Mouse (Mus musculus): Measurements from ENCODE around the gene Ryr2. TPM values are rescaled to one million over a fixed set of nuclear protein-coding genes. Genes with fewer than 3 reads are reported as not detected.
"Not testable (repeated sequence)": the region's sequence is repeated elsewhere in the genome, so short reads cannot be mapped to it uniquely, and the experiment has no call there.

Ryr2 gene
- total RNA-seq, 1 experiment from 2014 or later: 19.6 TPM

DNA sequence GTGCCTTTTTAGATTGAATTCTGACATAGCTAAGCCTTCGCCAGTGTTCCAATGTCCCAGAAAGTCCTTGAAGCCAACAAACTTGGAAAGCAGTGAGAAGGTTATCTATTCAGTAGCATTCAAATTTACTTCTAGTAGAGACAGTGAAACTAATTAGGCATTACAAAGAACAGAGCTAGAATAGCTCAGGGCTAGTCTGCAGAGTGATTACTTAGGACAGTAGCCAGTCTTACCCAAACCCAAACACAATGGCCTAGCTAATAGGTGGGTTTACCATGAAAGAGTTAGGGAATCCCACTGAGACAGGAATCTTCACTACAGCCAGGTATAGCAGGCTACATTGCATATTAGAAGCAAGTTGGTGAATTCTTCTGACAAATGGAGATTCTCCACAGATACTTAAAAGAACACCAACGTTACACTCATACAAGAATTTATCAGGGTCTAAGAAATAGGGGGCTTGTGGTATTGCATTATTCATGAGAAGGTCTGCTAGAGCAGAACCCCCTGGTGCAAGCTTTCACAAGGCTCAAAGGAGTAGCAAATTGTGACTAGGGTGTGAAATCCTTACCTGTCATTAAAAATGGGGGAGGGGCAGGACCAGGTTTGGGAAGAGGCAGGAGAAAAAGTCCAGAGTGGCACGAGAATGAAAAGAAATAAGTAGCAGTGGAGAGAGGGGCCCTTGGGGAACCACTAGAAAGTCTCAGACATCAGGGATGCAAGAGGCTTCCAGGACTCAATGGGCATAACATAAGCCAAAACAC lies 172.3 kb downstream of the Ryr2 start:
- DNase-seq: not testable (repeated sequence)

DNA sequence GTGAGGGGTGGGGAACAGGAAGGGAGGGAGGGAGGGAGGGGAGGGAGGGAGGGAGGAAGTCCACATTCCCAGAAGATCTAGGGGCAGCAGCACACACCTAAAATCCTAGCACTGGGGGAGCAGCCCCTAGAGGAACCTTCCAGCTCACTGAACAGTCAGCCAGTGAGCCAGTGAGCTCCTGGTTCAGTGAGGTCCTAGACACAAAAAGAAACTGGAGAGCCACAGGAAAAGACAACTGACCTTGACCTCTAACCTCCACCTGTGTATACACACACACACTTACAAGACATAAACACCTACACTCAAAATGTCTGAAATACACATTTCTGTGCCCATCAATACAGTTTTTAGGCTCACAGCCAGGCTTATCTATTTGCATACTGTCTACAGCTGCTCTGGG lies 173.4 kb downstream of the Ryr2 start:
- no peak for DNase-seq

DNA sequence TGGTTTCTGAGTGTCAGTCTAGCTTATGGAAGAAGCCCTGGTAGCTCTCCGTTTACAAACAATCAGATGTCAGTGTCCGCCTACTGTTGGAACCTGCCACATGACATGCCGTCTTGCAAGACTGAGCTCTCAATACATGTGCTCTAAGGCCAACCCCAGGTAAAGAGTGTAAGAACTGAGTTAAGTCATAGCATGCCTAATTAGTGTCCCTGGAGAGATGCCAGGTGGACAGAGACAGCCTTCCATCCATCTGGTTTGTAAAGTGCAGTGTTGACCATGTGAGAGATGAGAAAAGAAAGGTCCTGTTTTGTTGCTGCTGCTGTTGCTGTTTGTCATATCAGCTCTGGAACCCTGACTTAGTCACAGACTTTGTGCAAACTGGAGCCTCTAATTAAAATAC lies 178.0 kb downstream of the Ryr2 start:
- no peak for DNase-seq

DNA sequence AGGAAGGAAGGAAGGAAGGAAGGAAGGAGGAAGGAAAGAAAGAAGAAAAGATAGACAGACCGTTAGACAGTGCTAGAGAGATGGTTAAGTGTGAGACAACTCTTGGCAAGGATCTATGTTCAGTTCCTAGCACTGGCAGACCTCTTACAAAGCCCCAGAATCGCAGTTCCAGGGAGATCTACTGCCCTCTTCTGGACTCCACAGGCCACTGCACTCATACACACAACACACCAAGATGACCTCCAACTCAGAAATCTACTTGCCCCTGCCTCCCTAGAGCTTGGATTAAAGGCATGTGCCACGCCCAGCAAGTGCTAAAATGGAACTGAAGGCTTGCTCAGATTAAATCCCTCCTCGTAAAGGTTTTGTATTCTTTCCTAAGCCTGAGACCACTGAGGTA lies 179.0 kb downstream of the Ryr2 start:
- no peak for DNase-seq

DNA sequence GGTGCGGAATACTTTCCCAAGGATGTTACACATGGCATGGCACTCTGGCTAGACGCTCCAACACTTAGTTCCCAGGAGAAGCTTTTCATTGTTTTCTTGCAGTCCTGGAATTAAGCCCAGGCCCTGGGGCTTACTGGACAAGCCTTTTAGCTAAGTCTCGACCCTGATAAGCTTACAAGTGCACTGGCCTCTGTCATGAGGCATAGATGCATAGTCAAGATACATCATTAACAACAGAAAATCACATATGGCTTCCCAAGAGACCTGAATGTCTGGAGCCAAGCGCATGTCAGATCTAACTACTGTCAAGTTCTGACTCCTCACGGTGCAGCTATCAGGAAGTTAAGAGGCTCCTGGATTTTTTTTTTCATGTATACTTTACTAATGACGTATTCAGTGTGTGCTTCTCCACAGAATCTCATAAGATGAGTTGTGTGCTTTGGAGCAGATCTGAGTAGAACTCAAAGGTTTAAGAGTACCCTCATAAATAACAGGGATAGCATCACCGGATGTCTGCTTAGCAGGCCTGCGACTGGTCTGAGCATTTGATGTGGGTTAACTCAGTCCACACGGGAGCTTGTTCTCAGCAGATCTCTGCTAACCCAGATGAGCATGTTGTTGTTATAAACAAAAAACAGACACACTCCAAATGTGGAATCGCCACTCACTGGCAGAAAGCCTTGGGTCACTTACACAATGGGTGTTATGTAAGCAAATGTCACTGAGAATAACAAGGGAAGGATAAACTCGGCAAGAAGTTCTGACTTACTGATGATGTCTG lies 179.8 kb downstream of the Ryr2 start:
- no peak for DNase-seq

DNA sequence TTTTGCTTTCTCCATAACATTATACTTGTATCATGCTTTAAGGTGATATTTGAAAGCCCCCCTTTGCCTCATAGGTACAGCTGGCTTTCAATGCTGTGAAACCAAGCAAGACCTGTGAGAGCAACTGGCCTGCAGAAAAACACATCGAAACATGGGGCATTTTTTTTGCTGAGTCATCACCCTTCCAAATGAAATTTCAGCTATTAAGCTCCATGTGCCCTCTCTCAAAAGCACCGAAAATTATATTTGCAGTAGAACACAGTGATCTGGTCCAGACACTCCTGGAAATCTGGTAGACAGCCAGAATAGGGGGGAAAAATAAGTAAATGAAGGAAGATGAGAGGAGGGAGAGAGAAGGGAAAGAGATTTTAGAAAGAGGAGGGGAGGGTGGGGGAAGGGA lies 180.5 kb downstream of the Ryr2 start:
- DNase-seq: no peak

DNA sequence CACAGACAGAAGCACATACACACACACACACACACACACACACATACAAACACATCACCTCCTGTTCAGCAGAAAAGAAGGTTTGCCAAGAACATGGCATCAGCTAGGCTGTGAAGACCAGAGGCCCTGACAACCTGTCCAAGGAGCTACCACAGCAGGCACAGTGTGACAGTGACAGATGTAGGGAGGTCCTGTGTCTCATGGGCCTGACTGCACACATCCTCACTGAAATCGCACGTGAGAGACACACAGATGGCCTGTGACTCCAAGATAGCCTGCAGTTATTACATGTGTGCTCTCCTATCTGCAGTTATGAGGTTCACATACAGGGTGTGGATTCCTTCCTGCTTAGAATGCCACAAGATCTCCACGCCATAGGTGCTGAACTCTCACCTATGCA lies 182.0 kb downstream of the Ryr2 start:
- DNase-seq: no peak

DNA sequence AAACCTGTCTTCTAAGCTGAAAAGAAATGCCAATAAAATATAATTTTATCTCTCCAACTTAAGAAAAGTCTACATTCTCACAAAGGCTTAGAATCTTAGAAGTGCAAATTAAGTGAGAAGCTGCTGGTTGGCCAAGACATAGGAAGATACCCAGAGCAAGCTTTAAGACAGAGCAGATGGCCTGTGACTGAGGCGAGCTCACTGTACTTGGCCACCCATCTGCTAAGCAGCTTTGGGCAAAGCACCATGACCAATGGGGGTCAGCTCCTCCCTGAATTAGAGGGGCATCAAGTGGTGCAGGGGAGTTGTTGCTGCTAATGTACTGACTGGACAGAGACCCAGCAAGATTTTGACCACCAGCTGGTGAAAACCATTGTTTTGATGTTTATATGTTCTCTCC lies 186.2 kb downstream of the Ryr2 start:
- DNase-seq: no peak

DNA sequence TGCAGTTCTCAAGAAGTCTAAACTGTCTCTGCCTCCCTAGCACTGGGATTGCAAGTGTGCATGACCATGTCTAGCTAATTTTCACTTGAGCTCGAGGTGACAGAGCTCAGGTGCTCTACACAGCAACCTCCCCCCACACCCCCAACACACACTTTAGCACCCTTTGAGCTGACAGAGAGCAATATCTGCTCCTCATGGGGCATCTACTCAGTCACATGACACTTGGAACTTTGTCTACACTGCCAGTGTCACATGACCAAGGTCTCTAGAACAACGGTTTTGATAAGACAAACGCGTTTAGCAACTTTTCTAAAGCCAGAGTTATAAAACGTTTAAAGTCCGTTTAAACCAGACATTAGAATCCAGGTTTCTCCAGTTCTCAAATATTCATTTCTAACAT lies 187.3 kb downstream of the Ryr2 start:
- no peak for DNase-seq

DNA sequence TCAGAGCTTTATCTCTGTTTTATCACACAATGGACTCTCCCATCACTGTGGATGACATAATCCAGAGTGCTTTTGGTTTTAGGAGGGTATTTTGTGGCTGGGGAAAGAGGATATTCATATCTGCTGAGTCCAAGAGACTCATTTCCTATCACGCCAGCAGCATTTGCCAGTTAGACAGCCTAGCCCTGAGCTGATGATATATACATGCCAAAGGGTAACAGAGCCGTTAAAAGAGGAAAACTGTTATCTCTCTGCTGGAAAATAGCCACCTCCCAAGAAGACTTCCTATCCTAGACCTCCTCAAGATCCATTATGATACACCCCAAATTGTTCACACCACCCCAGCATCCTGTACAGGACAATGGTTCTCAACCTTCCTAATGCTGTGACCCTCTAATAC lies 191.1 kb downstream of the Ryr2 start:
- no peak for DNase-seq

DNA sequence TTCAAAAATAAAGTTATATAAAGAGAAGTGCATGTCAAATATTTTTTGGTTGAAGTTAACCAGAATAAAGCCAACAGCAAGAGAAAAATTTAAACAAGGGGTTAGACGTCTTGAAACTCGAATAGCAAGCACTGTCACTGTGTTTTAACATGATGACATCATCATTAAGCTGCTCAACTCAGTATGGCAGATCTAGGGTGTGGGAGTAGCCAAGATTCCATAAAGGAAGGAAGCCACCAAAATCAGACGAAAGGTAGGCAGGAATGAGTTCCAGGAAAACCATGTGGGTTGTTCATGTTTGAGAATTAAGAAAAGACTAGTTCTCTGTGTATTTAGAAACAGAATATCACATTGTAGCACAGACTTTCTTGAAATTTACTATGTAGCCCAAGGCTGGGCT lies 192.1 kb downstream of the Ryr2 start:
- DNase-seq: no peak

DNA sequence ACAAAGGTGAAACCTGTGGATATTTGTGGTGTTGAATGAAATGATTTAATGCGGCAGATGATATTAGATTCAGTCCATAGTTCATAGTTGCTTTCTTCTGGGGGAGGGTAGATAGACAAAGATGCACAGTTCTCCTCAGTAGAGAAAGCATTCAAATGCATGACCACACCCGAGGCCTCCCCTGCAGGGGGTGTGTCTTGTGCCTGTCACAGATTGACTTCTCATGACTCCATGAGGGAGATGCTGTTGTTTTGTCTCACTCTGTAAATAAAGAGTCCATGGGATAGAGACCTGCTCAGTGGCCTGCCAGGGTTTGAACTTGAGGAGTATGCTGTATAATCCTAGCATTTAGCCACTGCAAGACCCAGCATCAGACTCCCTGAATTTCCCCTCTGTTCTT lies 194.5 kb downstream of the Ryr2 start:
- no peak for DNase-seq

DNA sequence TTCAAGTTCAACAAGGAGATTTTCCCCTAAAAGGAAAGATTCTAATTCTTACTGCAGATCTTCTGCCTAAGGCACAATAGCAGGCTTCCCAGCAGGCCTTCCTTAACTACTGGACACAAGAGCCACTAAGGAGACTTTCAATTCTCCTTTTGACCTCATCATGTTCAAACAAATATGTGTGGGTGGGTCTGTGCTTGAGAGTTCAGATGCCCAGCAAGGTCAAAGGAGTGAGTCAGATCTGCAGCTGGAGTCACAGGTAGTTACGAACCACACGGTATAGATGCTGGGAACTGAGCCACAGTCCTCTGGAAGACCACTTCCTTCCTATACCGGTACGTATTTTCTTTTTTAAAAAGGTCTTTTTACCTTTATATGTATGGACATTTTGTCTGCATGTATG lies 198.6 kb downstream of the Ryr2 start:
- DNase-seq: no peak

DNA sequence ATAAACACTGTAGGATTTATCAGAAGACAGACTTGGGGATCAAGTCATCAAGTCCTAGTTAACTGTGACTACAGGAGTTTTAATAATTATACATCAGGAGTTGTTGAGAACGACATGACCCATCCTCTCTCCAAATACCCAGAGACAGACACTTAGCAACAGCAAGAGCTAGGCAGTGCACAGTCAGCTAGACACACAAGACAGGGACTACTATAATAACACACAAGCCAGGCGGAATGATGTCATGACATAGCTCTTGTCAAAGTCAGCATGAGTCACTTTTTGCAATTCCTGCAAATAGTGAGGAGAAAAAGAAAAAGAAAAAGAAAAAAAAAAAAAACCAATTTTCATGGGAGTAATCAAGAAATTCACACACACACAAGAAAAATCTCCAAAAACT lies 201.6 kb downstream of the Ryr2 start:
- no peak for DNase-seq

DNA sequence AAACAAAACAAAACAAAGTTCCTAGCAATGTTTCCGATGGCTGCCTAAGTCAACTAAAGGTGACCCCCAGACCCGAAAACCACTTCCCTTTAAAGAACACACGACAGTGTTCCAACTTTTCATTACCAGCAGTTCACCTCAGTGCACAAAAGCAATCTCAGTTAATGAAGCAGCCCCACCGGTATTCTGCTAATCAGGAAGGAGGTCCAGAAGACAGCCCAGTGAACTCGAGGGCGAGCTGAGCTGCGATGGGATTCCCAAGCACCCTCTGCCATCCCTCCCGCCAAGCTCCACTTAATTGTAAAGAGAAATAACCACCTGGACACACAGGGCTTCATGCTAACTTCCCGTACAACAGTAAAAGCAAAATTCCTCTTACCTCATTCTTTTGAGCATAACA lies 203.5 kb downstream of the Ryr2 start:
- no peak for DNase-seq

DNA sequence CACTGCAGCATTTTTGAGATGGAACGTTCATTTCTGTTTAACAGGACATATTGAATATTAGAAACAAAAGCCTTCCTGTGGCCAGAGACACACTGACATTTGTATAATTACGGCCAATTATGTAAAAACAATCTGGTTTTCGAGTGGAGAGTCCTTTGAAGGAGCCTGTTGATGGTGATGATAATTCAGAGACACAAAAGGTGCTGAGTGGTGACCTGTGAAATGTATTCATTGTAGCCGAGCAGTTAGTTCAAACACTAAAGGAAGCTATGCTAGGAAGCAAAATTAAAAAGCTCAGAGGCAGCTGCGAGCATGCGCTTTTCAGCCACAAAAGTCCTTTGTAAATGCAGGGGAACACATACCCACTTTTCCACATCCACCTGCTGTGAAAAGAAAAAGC lies 203.9 kb downstream of the Ryr2 start:
- DNase-seq: no peak

DNA sequence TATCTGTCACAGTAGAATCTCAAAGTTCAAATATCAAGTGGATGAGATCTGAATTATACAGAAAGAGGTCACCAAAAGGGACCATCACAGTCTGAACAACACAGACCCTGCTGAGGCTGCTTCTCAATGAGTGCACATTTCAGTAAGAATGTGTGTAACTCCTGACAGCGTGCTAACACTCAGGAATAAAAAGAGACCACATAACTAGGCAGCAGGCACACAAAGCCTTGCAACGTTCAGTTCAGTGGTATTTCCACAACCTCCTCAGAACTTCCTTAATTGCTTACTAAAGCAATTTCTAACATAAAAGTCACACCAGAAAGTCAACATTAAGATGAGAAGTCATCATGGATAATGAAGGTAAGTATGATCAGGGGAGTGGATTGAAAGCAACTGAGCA lies 206.1 kb downstream of the Ryr2 start:
- no peak for DNase-seq

DNA sequence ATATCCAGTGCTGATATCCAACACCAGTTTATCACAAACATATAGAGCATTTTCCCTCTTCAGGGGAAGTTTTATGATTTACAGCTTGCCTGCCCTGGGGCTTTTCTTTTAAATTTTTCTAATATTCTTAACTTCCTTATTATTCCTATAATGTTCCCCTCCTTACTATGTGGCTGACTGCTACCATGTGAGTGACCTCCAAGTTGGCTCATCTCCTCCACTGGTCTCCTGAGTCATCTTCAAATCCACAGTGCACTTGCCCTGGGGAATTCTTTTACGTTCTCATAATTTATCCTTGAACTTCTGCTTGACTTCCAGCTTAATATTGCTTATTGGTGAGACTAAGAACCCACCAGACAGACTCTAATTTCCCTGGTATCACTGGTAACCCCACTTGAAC lies 211.1 kb downstream of the Ryr2 start:
- no peak for DNase-seq

DNA sequence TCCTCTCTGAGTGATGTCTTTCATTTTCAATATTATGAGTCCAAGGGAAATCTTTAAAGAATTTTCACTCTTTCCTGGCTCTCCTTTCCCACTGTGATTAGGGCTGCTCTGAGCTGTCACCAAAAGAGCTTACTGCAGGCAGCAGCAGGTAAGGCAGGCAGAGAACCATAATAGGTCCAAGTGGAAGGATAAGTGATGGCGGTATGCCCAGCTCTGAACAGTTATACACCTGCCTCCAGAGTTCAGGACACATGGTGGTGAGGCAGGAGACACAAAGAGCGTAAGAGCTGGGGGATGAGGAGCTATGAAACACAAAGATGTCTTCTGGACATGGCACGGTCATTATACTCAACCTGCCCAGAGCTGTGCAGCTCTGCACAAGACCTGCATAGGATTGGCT lies 215.0 kb downstream of the Ryr2 start:
- no peak for DNase-seq

DNA sequence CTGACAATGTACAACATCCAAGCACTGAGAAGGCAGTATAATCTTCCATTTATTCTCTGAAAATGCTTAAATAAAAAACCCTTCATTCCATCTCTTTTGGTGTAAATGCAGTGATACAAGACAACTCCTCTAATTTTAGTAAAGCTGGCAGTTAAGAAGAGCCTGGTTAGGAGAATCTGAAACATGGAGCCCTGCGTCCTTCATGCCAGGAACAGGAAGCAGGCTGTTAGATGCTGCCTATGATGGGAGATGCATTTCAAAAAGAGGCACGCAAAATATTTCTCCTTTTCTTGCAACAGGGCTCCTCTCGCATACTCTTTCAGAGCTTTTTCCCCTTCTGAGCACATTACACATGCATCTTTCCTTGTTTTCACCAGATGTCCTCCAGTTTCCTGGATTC lies 215.6 kb downstream of the Ryr2 start:
- DNase-seq: no peak

DNA sequence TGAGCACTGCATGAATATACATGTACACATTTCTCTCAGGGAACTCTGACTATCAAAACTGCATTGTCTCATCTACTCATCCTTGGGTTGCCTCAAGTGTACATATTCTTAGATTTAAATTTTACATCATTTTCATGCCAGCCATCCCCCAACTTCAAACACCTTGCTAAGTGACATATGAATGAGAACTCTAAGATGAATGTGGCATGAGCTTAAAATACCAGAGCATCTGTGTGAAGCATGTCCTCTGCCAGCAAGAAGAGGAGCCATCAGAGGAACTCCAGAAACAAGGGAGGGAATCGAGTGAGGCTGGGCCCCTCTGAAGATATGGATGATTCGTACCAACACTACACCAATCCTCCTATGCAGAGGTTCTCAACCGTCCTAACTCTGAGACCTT lies 222.6 kb downstream of the Ryr2 start:
- DNase-seq: no peak

DNA sequence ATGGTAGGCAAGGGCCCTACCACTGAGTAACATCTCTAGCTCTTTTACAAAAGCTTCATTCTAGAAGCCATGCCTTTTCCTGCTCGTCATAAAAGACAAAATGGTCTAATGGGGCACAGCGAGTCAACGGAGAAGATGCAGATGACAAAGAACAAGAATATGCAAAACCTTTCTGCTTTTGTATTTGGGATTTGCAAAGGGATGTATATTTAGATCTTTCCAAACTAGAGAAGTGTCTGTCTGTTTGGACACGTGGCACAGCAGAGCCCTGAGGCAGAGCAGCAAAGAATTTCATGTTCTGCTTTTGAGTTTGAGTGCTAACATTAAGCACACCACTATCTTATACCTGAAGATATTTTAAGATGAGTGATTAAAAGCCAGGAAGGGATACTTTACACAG lies 224.4 kb downstream of the Ryr2 start:
- DNase-seq: no peak

DNA sequence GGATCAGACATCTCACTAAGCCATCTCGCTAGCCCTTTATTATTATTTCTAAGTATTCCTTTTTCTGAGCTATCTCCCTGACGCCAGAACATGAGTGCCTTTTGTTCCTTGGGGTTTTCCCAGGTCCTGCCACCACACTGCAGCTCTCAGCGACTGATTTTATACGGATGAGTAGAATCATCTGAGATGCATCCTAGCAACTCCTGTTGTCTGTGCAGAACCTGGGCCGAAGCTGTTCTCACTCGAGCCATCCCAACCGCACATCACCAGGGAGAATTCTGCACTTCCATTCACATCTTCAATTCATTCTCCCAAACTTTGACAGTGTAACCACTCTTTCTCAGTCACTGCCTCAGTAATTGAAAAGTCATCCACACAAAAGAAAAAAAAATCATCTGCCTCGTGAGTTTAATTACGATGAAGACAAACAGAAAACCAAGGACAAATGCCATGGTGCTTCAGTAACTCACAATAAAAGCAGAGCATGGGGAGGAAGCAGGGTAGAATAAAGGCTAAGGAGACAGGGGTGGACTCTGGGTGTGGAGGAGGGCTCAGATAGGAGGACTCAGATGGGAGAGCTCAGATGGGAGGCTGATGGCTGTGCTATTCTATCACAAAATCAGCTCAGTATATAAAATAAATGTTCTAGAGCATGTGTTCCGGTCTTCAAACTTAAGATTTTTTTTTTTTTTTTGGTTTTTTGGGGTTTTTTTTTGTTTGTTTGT lies 226.1 kb downstream of the Ryr2 start:
- DNase-seq: no peak

All from adrenal gland, postnatal 25 days (tissue).